ENCODE assay signal across 21 mouse cellular contexts in the genomic region with DNA sequence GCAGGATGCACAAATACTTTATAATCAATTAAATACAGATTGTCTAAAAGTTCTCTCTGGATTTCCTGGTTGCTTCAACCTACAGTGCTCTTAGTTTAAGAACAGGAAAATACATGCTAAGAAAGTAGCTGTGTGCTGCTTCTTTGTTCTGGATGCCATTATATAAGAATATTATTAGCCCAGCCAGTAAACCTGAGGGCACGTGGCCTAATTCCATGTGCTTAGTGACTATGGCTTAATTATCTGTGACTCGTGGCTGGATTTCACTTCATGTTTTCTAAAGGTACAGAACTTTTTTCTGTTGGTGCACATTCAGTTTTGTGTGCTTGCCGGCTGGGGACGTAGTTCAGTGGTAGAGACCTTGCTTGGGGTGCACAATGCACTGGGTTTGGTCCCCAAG.
"Had no signal": no experiment of that assay in that cellular context is flagged by ENCODE, and none has a peak within 500 bp of the region (broad histone marks: within the 10 kb centered on the region; RNA-seq: fewer than 3 reads in every experiment).

No protein-coding gene starts in this region.

- H3K9ac ChIP-seq: kidney, embryonic 15.5 days; limb, embryonic 12.5 days; limb, embryonic 15.5 days; liver, embryonic 14.5 days; liver, postnatal 0 days; lung, embryonic 14.5 days; midbrain, embryonic 12.5 days; midbrain, embryonic 15.5 days; neural tube, embryonic 12.5 days; neural tube, embryonic 15.5 days had no signal

- H3K4me3 ChIP-seq: kidney, embryonic 15.5 days; left cerebral cortex, adult 2 months; limb, embryonic 12.5 days; midbrain, embryonic 12.5 days; midbrain, embryonic 15.5 days; neural tube, embryonic 12.5 days; neural tube, embryonic 15.5 days had no signal

- H3K9me3 ChIP-seq: kidney, embryonic 15.5 days; limb, embryonic 12.5 days; limb, embryonic 15.5 days; midbrain, embryonic 12.5 days; midbrain, embryonic 15.5 days; neural tube, embryonic 12.5 days; neural tube, embryonic 15.5 days had no signal

- H3K4me1 ChIP-seq: midbrain, embryonic 15.5 days; neural tube, embryonic 12.5 days; neural tube, embryonic 15.5 days had no signal

- H3K27ac ChIP-seq: kidney, embryonic 15.5 days; left cerebral cortex, adult 2 months; limb, embryonic 12.5 days; limb, embryonic 15.5 days; liver, embryonic 14.5 days; macrophage; midbrain, embryonic 12.5 days; midbrain, embryonic 15.5 days; neural tube, embryonic 12.5 days; neural tube, embryonic 15.5 days; stomach, postnatal 0 days had no signal

- H3K36me3 ChIP-seq: kidney, embryonic 15.5 days; limb, embryonic 12.5 days; limb, embryonic 15.5 days; midbrain, embryonic 12.5 days; midbrain, embryonic 15.5 days; neural tube, embryonic 12.5 days; neural tube, embryonic 15.5 days had no signal

- DNase-seq: kidney, postnatal 10 days; kidney, postnatal 36 days; layer of hippocampus, postnatal 36 days; liver, postnatal 0 days; thymus, adult 2 months; thymus, postnatal 14 days; thymus, postnatal 4 days had no signal

- ATAC-seq: liver, postnatal 0 days; lung, postnatal 0 days; midbrain, embryonic 15.5 days had no signal

- H3K4me2 ChIP-seq: kidney, embryonic 15.5 days; liver, embryonic 11.5 days; midbrain, embryonic 12.5 days; midbrain, embryonic 15.5 days; neural tube, embryonic 12.5 days; neural tube, embryonic 15.5 days had no signal

- H3K27me3 ChIP-seq: kidney, embryonic 15.5 days; limb, embryonic 12.5 days; limb, embryonic 15.5 days; midbrain, embryonic 12.5 days; midbrain, embryonic 15.5 days; neural tube, embryonic 12.5 days; neural tube, embryonic 15.5 days had no signal
